Mouse (Mus musculus): ENCODE results near the gene Bbs9.

DNA sequence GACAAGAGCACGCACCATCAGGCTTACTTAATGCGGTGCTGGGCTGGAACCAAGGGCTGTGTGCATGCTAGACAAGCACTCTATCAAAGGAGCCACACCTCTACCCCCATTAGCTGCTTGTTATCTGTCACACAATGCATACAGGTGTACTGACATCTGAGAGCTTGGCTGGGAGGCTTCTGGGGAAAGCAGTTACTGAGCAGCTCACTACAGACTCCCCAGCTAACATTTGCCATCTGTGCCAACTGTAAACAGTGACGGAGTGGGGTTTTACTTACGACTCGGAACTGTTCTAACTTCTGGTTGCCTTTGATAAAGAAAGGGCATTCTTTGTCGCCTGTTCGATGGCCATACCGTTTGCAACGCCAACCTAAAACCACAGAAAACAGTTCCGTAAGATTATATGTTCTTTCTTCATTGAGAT is 22.0 kb upstream of the Bbs9 start:
- no peak for TF ChIP-seq TCF12 (IDR thresholded peaks at IDR 0.05; ENCODE audit: low read depth, low read length)
- no peak for TF ChIP-seq POLR2A (IDR thresholded peaks at IDR 0.05; ENCODE audit: low read depth, low read length)
- no peak for TF ChIP-seq NELFE (IDR thresholded peaks at IDR 0.05; ENCODE audit: low read depth, low read length)
- TF ChIP-seq MEF2A (IDR thresholded peaks at IDR 0.05; ENCODE audit: borderline replicate concordance, low read depth, low read length), result no peak
- TF ChIP-seq ZMIZ1 (IDR thresholded peaks at IDR 0.05; ENCODE audit: low read depth, low read length), result no peak
- no peak for TF ChIP-seq CTCF (conservative IDR thresholded peaks at IDR 0.05 in 1 of 2, IDR thresholded peaks at IDR 0.05 in 1 of 2; ENCODE audit: low read depth in 2 of 2, low read length in 2 of 2)
- TF ChIP-seq USF1 (IDR thresholded peaks at IDR 0.05; ENCODE audit: low read depth, low read length), result no peak
- TF ChIP-seq MAFK (IDR thresholded peaks at IDR 0.05; ENCODE audit: insufficient replicate concordance, low read length), result no peak
- TF ChIP-seq EP300 (IDR thresholded peaks at IDR 0.05; ENCODE audit: low read length), result no peak
- no peak for TF ChIP-seq RCOR1 (conservative IDR thresholded peaks at IDR 0.05; ENCODE audit: low read depth, low read length)
